ENCODE assay signal across 9 mouse cellular contexts in genomic region chr17:83939344-83939743, GRCm38 (mm10).
A peak's percentile ranks its signal among the peaks of the same experiment; 100 is the strongest.
DNase-seq lines count a peak whose midpoint lies in the region; ATAC-seq and TF ChIP-seq lines count a peak whose summit lies in the region.
"Had no signal": no experiment of that assay in that cellular context is flagged by ENCODE, and none has a peak within 500 bp of the region (broad histone marks: within the 10 kb centered on the region; RNA-seq: fewer than 3 reads in every experiment).

No protein-coding gene starts in this region.

- TF ChIP-seq CTCF in kidney, postnatal 0 days (IDR thresholded peaks at IDR 0.05; ENCODE audit: low read depth) = no peak

- H3K9me3 ChIP-seq in kidney, postnatal 0 days (replicated peaks; ENCODE audit: low read length) = no peaks in the 10 kb centered on the region
- H3K9me3 ChIP-seq in embryonic facial prominence, embryonic 13.5 days = no peaks in the 10 kb centered on the region
- H3K9me3 ChIP-seq in forebrain, embryonic 13.5 days (replicated peaks) = no peaks in the 10 kb centered on the region
- H3K9me3 ChIP-seq in limb, embryonic 12.5 days = no peaks in the 10 kb centered on the region
- H3K9me3 ChIP-seq: heart, embryonic 13.5 days; liver, embryonic 15.5 days had no signal

- WGBS in kidney, postnatal 0 days = 74% methylated on average over 10 of the region's 10 CpGs
- 76% methylated on average over 10 of the region's 10 CpGs for WGBS in embryonic facial prominence, embryonic 13.5 days
- WGBS in forebrain, embryonic 13.5 days = 69% methylated on average over 10 of the region's 10 CpGs
- WGBS in limb, embryonic 12.5 days = 67% methylated on average over 10 of the region's 10 CpGs

- no peak for ATAC-seq in kidney, postnatal 0 days (replicated peaks; ENCODE audit: low FRiP score, low read depth)
- no peak for ATAC-seq in embryonic facial prominence, embryonic 13.5 days (ENCODE audit: insufficient number of reproducible peaks, insufficient read depth, low FRiP score, low TSS enrichment, low read depth)
- no peak; the same call in 1 of the 2 replicates for ATAC-seq in forebrain, embryonic 13.5 days
- no peak for ATAC-seq in limb, embryonic 12.5 days (ENCODE audit: insufficient number of reproducible peaks, insufficient read depth, low FRiP score, low TSS enrichment, low read depth)
- ATAC-seq in activated CD4-positive, CD25-positive, alpha-beta regulatory T cell, adult 4 months = no peak

- peak overlapping the region; percentile 73 for H3K27ac ChIP-seq in kidney, postnatal 0 days
- H3K27ac ChIP-seq in embryonic facial prominence, embryonic 13.5 days = peak overlapping the region; percentile 90
- H3K27ac ChIP-seq in forebrain, embryonic 13.5 days = peak overlapping the region; percentile 68
- H3K27ac ChIP-seq in limb, embryonic 12.5 days = peak overlapping the region; percentile 97
- H3K27ac ChIP-seq: heart, embryonic 13.5 days; liver, embryonic 15.5 days had no signal

- H3K4me1 ChIP-seq in kidney, postnatal 0 days (replicated peaks; ENCODE audit: insufficient read depth, low read length) = peaks cover 28% of the 10 kb centered on the region
- H3K4me1 ChIP-seq in embryonic facial prominence, embryonic 13.5 days = peaks cover 60% of the 10 kb centered on the region
- H3K4me1 ChIP-seq in forebrain, embryonic 13.5 days = peaks cover 26% of the 10 kb centered on the region
- peaks cover 55% of the 10 kb centered on the region for H3K4me1 ChIP-seq in limb, embryonic 12.5 days (replicated peaks)

- H3K9ac ChIP-seq in kidney, postnatal 0 days (ENCODE audit: low read depth, low read length) = no peak overlapping the region
- 0 out of 2 replicates have a peak overlapping the region, but pooled peaks have one; percentile 0 for H3K9ac ChIP-seq in embryonic facial prominence, embryonic 13.5 days
- no peak overlapping the region for H3K9ac ChIP-seq in forebrain, embryonic 13.5 days
- 0 out of 2 replicates have a peak overlapping the region, but pooled peaks have one; percentile 18 for H3K9ac ChIP-seq in limb, embryonic 12.5 days (replicated peaks)
- H3K9ac ChIP-seq: heart, embryonic 13.5 days; liver, embryonic 15.5 days had no signal

- no peak overlapping the region for H3K4me2 ChIP-seq in kidney, postnatal 0 days (ENCODE audit: low read length)
- H3K4me2 ChIP-seq in embryonic facial prominence, embryonic 13.5 days = no peak overlapping the region
- H3K4me2 ChIP-seq in forebrain, embryonic 13.5 days = no peak overlapping the region
- H3K4me2 ChIP-seq in limb, embryonic 12.5 days = 0 out of 2 replicates have a peak overlapping the region, but pooled peaks have one; percentile 17
- H3K4me2 ChIP-seq: heart, embryonic 13.5 days; liver, embryonic 15.5 days had no signal

- H3K4me3 ChIP-seq in kidney, postnatal 0 days (replicated peaks; ENCODE audit: low read depth, low read length) = no peak overlapping the region
- no peak overlapping the region for H3K4me3 ChIP-seq in embryonic facial prominence, embryonic 13.5 days
- no peak overlapping the region for H3K4me3 ChIP-seq in forebrain, embryonic 13.5 days
- H3K4me3 ChIP-seq in limb, embryonic 12.5 days (replicated peaks) = no peak overlapping the region
- H3K4me3 ChIP-seq: heart, embryonic 13.5 days; liver, embryonic 15.5 days had no signal

- intact Hi-C loops in left cerebral cortex, postnatal 4 days (cut with DNase I) = no loop called here

- H3K27me3 ChIP-seq in kidney, postnatal 0 days (ENCODE audit: insufficient read depth, low read length) = no peaks in the 10 kb centered on the region
- no peaks in the 10 kb centered on the region for H3K27me3 ChIP-seq in embryonic facial prominence, embryonic 13.5 days
- H3K27me3 ChIP-seq in forebrain, embryonic 13.5 days = peaks cover 38% of the 10 kb centered on the region
- H3K27me3 ChIP-seq in limb, embryonic 12.5 days = no peaks in the 10 kb centered on the region
- H3K27me3 ChIP-seq: heart, embryonic 13.5 days; liver, embryonic 15.5 days had no signal

- H3K36me3 ChIP-seq in kidney, postnatal 0 days (ENCODE audit: insufficient read depth, low read length) = no peaks in the 10 kb centered on the region
- no peaks in the 10 kb centered on the region for H3K36me3 ChIP-seq in embryonic facial prominence, embryonic 13.5 days
- no peaks in the 10 kb centered on the region for H3K36me3 ChIP-seq in forebrain, embryonic 13.5 days (ENCODE audit: poor library complexity, severe bottlenecking)
- no peaks in the 10 kb centered on the region for H3K36me3 ChIP-seq in limb, embryonic 12.5 days
- H3K36me3 ChIP-seq: heart, embryonic 13.5 days; liver, embryonic 15.5 days had no signal

- DNase-seq in kidney, postnatal 0 days (ENCODE audit: low spot score) = no peak
- no peak for DNase-seq in kidney, postnatal 10 days
- no peak for DNase-seq in left cerebral cortex, postnatal 4 days

Comparison
In these comparisons a context has a peak if more than half of its experiments do, and no peak if none do; other contexts are left out.
1. H3K9ac ChIP-seq: peak in embryonic facial prominence, embryonic 13.5 days (single experiment) and limb, embryonic 12.5 days (single experiment); none in kidney, postnatal 0 days (single experiment) and forebrain, embryonic 13.5 days (single experiment).
2. Peak in every context shown above with its lines, with median percentiles within 50 percentile points of each other: H3K27ac ChIP-seq.